Mouse (Mus musculus) cerebellum, postnatal 4 days (tissue): ENCODE measurements at regions not wholly inside any gene's neighbourhood (a gene's known extent, or its start where the extent isn't known, plus 50 kb on each side); places are given as distances from the start of the nearest gene placed in this dataset.
"Not testable (repeated sequence)": the region's sequence is repeated elsewhere in the genome, so short reads cannot be mapped to it uniquely, and the experiment has no call there.

Source experiments
- DNase-seq, 2 experiments: peaks; one replicate each; pipeline ENCODE4 v3.0.0; 2022; ENCODE audit warnings: low spot score in 2 of 2, mixed read lengths in 1 of 2

GRCm38 (mm10) chr11:16638349-16638748 is 113.7 kb upstream of the Egfr start:
- no peak for DNase-seq

- no peak for DNase-seq
Measured at GRCm38 (mm10) chr11:16649599-16649998, 102.4 kb upstream of the Egfr start.

GRCm38 (mm10) chr11:16663806-16664205 is 88.2 kb upstream of the Egfr start:
- no peak for DNase-seq

GRCm38 (mm10) chr11:16669453-16670251 is 82.4 kb upstream of the Egfr start:
- DNase-seq: no peak

GRCm38 (mm10) chr11:16670282-16670681 is 81.7 kb upstream of the Egfr start:
- no peak for DNase-seq

- not testable (repeated sequence) for DNase-seq
Measured at GRCm38 (mm10) chr11:16675951-16676350, 76.1 kb upstream of the Egfr start.

- no peak for DNase-seq
Measured at GRCm38 (mm10) chr11:16683538-16683937, 68.5 kb upstream of the Egfr start.

GRCm38 (mm10) chr11:16695596-16695995 is 56.4 kb upstream of the Egfr start:
- DNase-seq: no peak

- no peak for DNase-seq
Measured at GRCm38 (mm10) chr11:16696787-16697186, 55.2 kb upstream of the Egfr start.

- DNase-seq: no peak
Measured at GRCm38 (mm10) chr11:16701826-16702225, 50.2 kb upstream of the Egfr start.
